Mouse (Mus musculus) thymus, postnatal 25 days (tissue): ENCODE results near the gene Sowaha.

Experiments
- DNase-seq: peaks from one replicate; pipeline ENCODE4 v3.0.0; 2022

Gene Sowaha

GRCm38 (mm10) chr11:53479783-53480301 lies at the start of gene Sowaha, which contains the start of gene Gm9945:
Sowaha (minus strand) TSS chr11:53480274.
Gm9945 (plus strand) TSS chr11:53480166.
- peak; percentile 25 for DNase-seq

- no peak for DNase-seq
Observed at GRCm38 (mm10) chr11:53529253-53529557, 49.1 kb upstream of the Sowaha start.

- no peak for DNase-seq
Observed at GRCm38 (mm10) chr11:53528397-53529252, 48.6 kb upstream of the Sowaha start.

- DNase-seq: no peak
Observed at GRCm38 (mm10) chr11:53525461-53525860, 45.4 kb upstream of the Sowaha start.

GRCm38 (mm10) chr11:53524905-53525304 lies 44.8 kb upstream of the Sowaha start:
- DNase-seq: peak; percentile 22

GRCm38 (mm10) chr11:53523545-53524405 lies 43.7 kb upstream of the Sowaha start:
- no peak for DNase-seq

- DNase-seq: no peak
Observed at GRCm38 (mm10) chr11:53522930-53523329, 42.9 kb upstream of the Sowaha start.

- no peak for DNase-seq
Observed at GRCm38 (mm10) chr11:53522362-53522761, 42.3 kb upstream of the Sowaha start.

GRCm38 (mm10) chr11:53521821-53522131 lies 41.7 kb upstream of the Sowaha start:
- no peak for DNase-seq

GRCm38 (mm10) chr11:53521120-53521820 lies 41.2 kb upstream of the Sowaha start:
- no peak for DNase-seq

- no peak for DNase-seq
Observed at GRCm38 (mm10) chr11:53520122-53520978, 40.3 kb upstream of the Sowaha start.

- peak; percentile 42 for DNase-seq
Observed at GRCm38 (mm10) chr11:53519207-53520121, 39.4 kb upstream of the Sowaha start, which contains the start of gene Sept8. Sept8 (plus strand) TSS chr11:53519257.

- peak; percentile 6 for DNase-seq
Observed at GRCm38 (mm10) chr11:53518759-53519158, 38.7 kb upstream of the Sowaha start.

GRCm38 (mm10) chr11:53516775-53517627 lies 36.9 kb upstream of the Sowaha start:
- peak; percentile 36 for DNase-seq

- no peak for DNase-seq
Observed at GRCm38 (mm10) chr11:53510351-53510750, 30.3 kb upstream of the Sowaha start.

- DNase-seq: no peak
Observed at GRCm38 (mm10) chr11:53508591-53508990, 28.5 kb upstream of the Sowaha start.

GRCm38 (mm10) chr11:53508152-53508551 lies 28.1 kb upstream of the Sowaha start:
- no peak for DNase-seq

- no peak for DNase-seq
Observed at GRCm38 (mm10) chr11:53507098-53507805, 27.2 kb upstream of the Sowaha start.

GRCm38 (mm10) chr11:53505026-53505663 lies 25.1 kb upstream of the Sowaha start:
- DNase-seq: no peak
